Mouse (Mus musculus) liver, embryonic 14.5 days (tissue): ENCODE data around the gene Mgat2. TPM values are rescaled to one million over a fixed set of nuclear protein-coding genes. Genes with fewer than 3 reads are reported as not detected.

Experiments
- ATAC-seq: fragments of 200-750 bp; cut with Nextera tagmentation; 2 replicates; pipeline ENCODE4 v1.8.0; 2017; ENCODE audit warnings: moderate number of reproducible peaks, mild to moderate bottlenecking, moderate library complexity; ENCODE audit not compliant: insufficient read depth
- DNase-seq, 3 experiments: peaks; one replicate each; pipeline ENCODE4 v3.0.0-alpha.2; 2012 to 2013; ENCODE audit warnings: low read depth in 3 of 3, low spot score in 3 of 3
- H3K27ac ChIP-seq: fragments of 300-500 bp; sonication (generic); 2 replicates; pipeline ENCODE4 v1.5.1; 2014; ENCODE audit warnings: moderate library complexity, mild to moderate bottlenecking, control low read depth, inconsistent platforms
- H3K27me3 ChIP-seq: fragments of 300-500 bp; sonication (generic); 2 replicates; pipeline ENCODE4 v1.6.1; 2014; ENCODE audit warnings: mild to moderate bottlenecking, low read length, moderate library complexity; ENCODE audit not compliant: control insufficient read depth, insufficient read depth
- H3K36me3 ChIP-seq: fragments of 300-500 bp; sonication (generic); replicated peaks from 2 replicates; pipeline ENCODE4 v1.6.1; 2014; ENCODE audit warnings: low read depth; ENCODE audit not compliant: control insufficient read depth, insufficient read depth
- H3K4me1 ChIP-seq, 2 experiments: fragments of 200-500 bp in 1 of 2; fragments of 300-500 bp in 1 of 2; sonication (generic) in 1 of 2; replicated peaks; 2 replicates each; pipeline ENCODE4 v1.6.1; 2012 to 2014; ENCODE audit warnings: antibody characterized with exemption in 1 of 2, inconsistent platforms in 1 of 2, low read length in 1 of 2; ENCODE audit not compliant: control insufficient read depth in 2 of 2, insufficient read depth in 2 of 2
- H3K4me2 ChIP-seq: fragments of 300-500 bp; sonication (generic); 2 replicates; pipeline ENCODE4 v1.6.1; 2014; ENCODE audit warnings: low read depth, mild to moderate bottlenecking, control low read depth, moderate library complexity
- H3K4me3 ChIP-seq, 2 experiments: fragments of 200-500 bp in 1 of 2; fragments of 300-500 bp in 1 of 2; sonication (generic) in 1 of 2; 2 replicates each; pipeline ENCODE4 v1.5.1; 2012 to 2014; ENCODE audit warnings: low read depth in 2 of 2, low read length in 2 of 2, mild to moderate bottlenecking in 2 of 2, control low read depth in 1 of 2, inconsistent platforms in 1 of 2, moderate library complexity in 1 of 2; ENCODE audit not compliant: insufficient read depth in 1 of 2
- H3K9ac ChIP-seq: fragments of 300-500 bp; sonication (generic); replicated peaks from 2 replicates; pipeline ENCODE4 v1.6.1; 2014; ENCODE audit warnings: mild to moderate bottlenecking, control low read depth, moderate library complexity
- H3K9me3 ChIP-seq: fragments of 300-500 bp; sonication (generic); 2 replicates; pipeline ENCODE4 v1.6.1; 2016; ENCODE audit warnings: low read length, mixed read lengths; ENCODE audit not compliant: control insufficient read depth
- CTCF ChIP-seq: IDR thresholded peaks from 2 replicates; pipeline ENCODE4 v1.5.1; 2016; ENCODE audit warnings: antibody characterized with exemption, low read depth, control low read depth
- EP300 ChIP-seq: IDR thresholded peaks from 2 replicates; pipeline ENCODE4 v1.6.1; 2016; ENCODE audit warnings: antibody characterized with exemption, low read depth
- WGBS: fragments of 180-500 bp; shearing (Covaris S2); extraction: QIAGEN DNeasy Blood & Tissue Kit; methylation state at CpG from one replicate; pipeline ENCODE4 v1.1.7; 2014; ENCODE audit not compliant: insufficient replicate concordance; 5-methylcytosine and 5-hydroxymethylcytosine counted together
- polyA plus RNA-seq, 2 experiments: library from polyadenylated mRNA; depleted of rRNA in 1 of 2; stranded (reverse) in 1 of 2; unstranded in 1 of 2; fragments of >200 nt; fragmentation: Nextera tagmentation in 1 of 2; extraction: Ambion mirVana in 1 of 2; gene quantifications; 2 replicates each; pipeline versions ENCODE4 v1.2.1 to v1.2.3; 2012 to 2014

The Mgat2 gene
- polyA plus RNA-seq, 2 experiments, result 11.0 to 23.3 TPM

GRCm38 (mm10) chr12:69179371-69179770, 4.6 kb upstream of the Mgat2 start:
- ATAC-seq, result no peak

DNA sequence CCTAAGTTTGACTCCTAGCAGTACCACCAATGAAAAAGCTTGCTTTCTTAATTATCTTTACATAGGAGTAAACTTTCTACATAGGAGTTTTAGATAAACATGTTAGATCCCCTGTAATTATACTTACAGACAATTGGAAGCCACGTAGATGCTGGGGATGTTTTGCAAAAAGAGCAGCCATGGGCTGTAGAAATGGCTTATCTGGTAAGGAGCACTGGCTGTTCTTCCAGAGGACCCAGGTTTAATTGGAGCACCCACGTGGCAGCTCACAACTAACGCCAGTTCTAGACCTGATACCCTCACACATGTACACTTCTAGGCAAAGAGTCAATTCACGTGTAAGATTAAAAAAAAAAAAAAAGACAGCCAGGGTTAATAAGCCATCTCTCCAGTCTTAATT, 2.2 kb upstream of the Mgat2 start:
- H3K9ac ChIP-seq, result no peak overlapping the region
- WGBS, result 71% methylated on average over 4 of the region's 4 CpGs
- TF ChIP-seq EP300 (no peak), CTCF (no peak)
- no peak overlapping the region for H3K4me3 ChIP-seq
- peaks cover 7% of the 10 kb centered on the region for H3K36me3 ChIP-seq
- H3K4me1 ChIP-seq, result peaks cover 8 to 9% of the 10 kb centered on the region in 2 experiments; a peak in 3 of 4 replicates
- ATAC-seq (no peak), DNase-seq (no peak)
- no peaks in the 10 kb centered on the region for H3K27me3 ChIP-seq
- H3K27ac ChIP-seq, result no peak overlapping the region
- H3K4me2 ChIP-seq, result no peak overlapping the region
- no peaks in the 10 kb centered on the region for H3K9me3 ChIP-seq

More at GRCm38 (mm10) chr12:69179371-69179770, 4.6 kb upstream of the Mgat2 start:
- no peak for DNase-seq
- TF ChIP-seq EP300, result no peak
- TF ChIP-seq CTCF, result no peak
- Histone ChIP-seq H3K4me1 (no peaks in the 10 kb centered on the region), H3K27ac (no peak overlapping the region), H3K9me3 (no peaks in the 10 kb centered on the region), H3K36me3 (peaks cover 29% of the 10 kb centered on the region), H3K27me3 (no peaks in the 10 kb centered on the region), H3K4me3 (no peak overlapping the region), H3K4me2 (no peak overlapping the region), H3K9ac (no peak overlapping the region)
- WGBS, result 75% methylated on average over 12 of the region's 12 CpGs

DNA sequence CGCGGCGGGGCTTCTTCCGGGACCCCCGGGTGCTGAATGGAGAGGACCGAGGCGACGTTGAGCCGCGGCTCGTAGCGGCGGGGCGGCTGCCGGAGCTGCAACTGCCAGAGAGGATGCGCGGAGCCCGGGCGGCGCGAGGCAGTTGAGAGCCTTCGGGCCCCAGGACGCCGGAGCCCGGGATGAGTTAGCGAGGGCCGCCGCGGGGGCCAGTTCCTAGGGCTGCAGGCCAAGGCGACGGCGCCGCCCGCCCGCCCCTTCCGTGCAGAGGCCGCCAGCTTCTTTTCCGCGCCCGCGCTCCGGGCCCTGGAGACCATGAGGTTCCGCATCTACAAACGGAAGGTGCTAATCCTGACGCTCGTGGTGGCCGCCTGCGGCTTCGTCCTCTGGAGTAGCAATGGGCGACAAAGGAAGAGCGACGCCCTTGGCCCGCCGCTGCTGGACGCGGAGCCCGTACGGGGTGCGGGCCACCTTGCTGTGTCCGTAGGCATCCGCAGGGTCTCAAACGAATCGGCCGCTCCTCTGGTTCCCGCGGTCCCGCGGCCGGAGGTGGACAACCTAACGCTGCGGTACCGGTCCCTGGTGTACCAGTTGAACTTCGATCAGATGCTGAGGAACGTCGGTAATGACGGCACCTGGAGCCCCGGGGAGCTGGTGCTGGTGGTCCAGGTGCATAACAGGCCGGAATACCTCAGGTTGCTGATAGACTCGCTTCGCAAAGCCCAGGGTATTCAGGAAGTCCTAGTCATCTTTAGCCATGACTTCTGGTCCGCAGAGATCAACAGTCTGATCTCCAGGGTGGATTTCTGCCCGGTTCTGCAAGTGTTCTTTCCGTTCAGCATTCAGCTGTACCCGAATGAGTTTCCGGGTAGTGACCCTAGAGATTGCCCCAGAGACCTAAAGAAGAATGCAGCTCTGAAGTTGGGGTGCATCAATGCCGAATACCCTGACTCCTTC, 662 bp downstream of the Mgat2 start:
- H3K4me3 ChIP-seq, result peak overlapping the region; percentile 71 to 81
- H3K4me2 ChIP-seq, result peak overlapping the region; percentile 86
- ATAC-seq, result peak; percentile 56
- TF ChIP-seq EP300 (no peak), CTCF (no peak)
- peaks cover 13 to 15% of the 10 kb centered on the region in 2 experiments for H3K4me1 ChIP-seq
- peak in 1 of 3 experiments; percentile 28 for DNase-seq
- H3K9me3 ChIP-seq, result no peaks in the 10 kb centered on the region
- peak overlapping the region; percentile 80 for H3K27ac ChIP-seq
- under 1% methylated on average over 83 of the region's 86 CpGs for WGBS
- H3K27me3 ChIP-seq, result no peaks in the 10 kb centered on the region
- peaks cover 11% of the 10 kb centered on the region for H3K36me3 ChIP-seq
- H3K9ac ChIP-seq, result peak overlapping the region; percentile 89

DNA sequence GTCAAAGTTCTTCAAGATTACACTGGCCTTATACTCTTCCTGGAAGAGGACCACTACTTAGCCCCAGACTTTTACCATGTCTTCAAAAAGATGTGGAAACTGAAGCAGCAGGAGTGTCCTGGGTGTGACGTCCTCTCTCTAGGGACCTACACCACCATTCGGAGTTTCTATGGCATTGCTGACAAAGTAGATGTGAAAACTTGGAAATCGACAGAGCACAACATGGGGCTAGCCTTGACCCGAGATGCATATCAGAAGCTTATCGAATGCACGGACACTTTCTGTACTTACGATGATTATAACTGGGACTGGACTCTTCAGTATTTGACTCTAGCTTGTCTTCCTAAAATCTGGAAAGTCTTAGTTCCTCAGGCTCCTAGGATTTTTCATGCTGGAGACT, 1.4 kb downstream of the Mgat2 start:
- TF ChIP-seq CTCF, result no peak
- TF ChIP-seq EP300, result no peak
- H3K9me3 ChIP-seq, result no peaks in the 10 kb centered on the region
- peak overlapping the region; percentile 86 for H3K4me2 ChIP-seq
- no peaks in the 10 kb centered on the region for H3K27me3 ChIP-seq
- H3K4me3 ChIP-seq, result peak overlapping the region; percentile 71 to 81
- ATAC-seq (no peak), DNase-seq (no peak)
- peak overlapping the region; percentile 89 for H3K9ac ChIP-seq
- H3K27ac ChIP-seq, result peak overlapping the region; percentile 80; the same call in 1 of the 2 replicates
- peaks cover 19% of the 10 kb centered on the region for H3K36me3 ChIP-seq
- WGBS, result 32% methylated on average over 7 of the region's 7 CpGs
- H3K4me1 ChIP-seq, result peaks cover 13 to 15% of the 10 kb centered on the region in 2 experiments

GRCm38 (mm10) chr12:69186811-69187471, 3.0 kb downstream of the Mgat2 start:
- Histone ChIP-seq H3K4me3 (peak overlapping the region in 1 of 2 experiments; percentile 12; a peak in 3 of 4 replicates), H3K4me1 (peaks cover 13 to 15% of the 10 kb centered on the region in 2 experiments), H3K4me2 (peak overlapping the region; percentile 39), H3K27ac (peak overlapping the region; percentile 9; the same call in 1 of the 2 replicates), H3K9ac (no peak overlapping the region; the same call in 1 of the 2 replicates), H3K36me3 (peaks cover 28% of the 10 kb centered on the region), H3K9me3 (no peaks in the 10 kb centered on the region), H3K27me3 (no peaks in the 10 kb centered on the region)
- DNase-seq, result no peak
- no peak for ATAC-seq
- WGBS, result 57% methylated on average over 5 of the region's 5 CpGs
- TF ChIP-seq CTCF (no peak), EP300 (no peak)
